Mouse (Mus musculus) kidney, adult 9 months (tissue): ENCODE results near the gene H2-DMb1.

Experiments used
- DNase-seq: peaks from one replicate; pipeline ENCODE4 v3.0.0; 2022

The H2-DMb1 gene

GRCm38 (mm10) chr17:34196941-34197894 is 44.3 kb downstream of the H2-DMb1 start, which contains the start of gene Psmb8:
TSS of gene Psmb8 (plus strand) at chr17:34197721.
- peak; percentile 94 for DNase-seq

GRCm38 (mm10) chr17:34197904-34198520 is 45.1 kb downstream of the H2-DMb1 start:
- DNase-seq, result peak; percentile 66

GRCm38 (mm10) chr17:34198521-34198912 is 45.6 kb downstream of the H2-DMb1 start:
- DNase-seq, result no peak

GRCm38 (mm10) chr17:34199050-34199619 is 46.3 kb downstream of the H2-DMb1 start:
- DNase-seq, result no peak

GRCm38 (mm10) chr17:34200047-34200446 is 47.2 kb downstream of the H2-DMb1 start:
- no peak for DNase-seq

GRCm38 (mm10) chr17:34200772-34201505 is 48.1 kb downstream of the H2-DMb1 start:
- no peak for DNase-seq

- DNase-seq, result no peak
Measured at GRCm38 (mm10) chr17:34201506-34202055, 48.7 kb downstream of the H2-DMb1 start.

- no peak for DNase-seq
Measured at GRCm38 (mm10) chr17:34202760-34203442, 50.0 kb downstream of the H2-DMb1 start.

GRCm38 (mm10) chr17:34203444-34203843 is 50.6 kb downstream of the H2-DMb1 start, which contains the start of gene Tap2:
TSS of gene Tap2 (plus strand) at chr17:34203527.
- no peak for DNase-seq

GRCm38 (mm10) chr17:34204303-34205010 is 51.6 kb downstream of the H2-DMb1 start:
- peak; percentile 89 for DNase-seq

GRCm38 (mm10) chr17:34205021-34205745 is 52.3 kb downstream of the H2-DMb1 start:
- DNase-seq, result no peak

GRCm38 (mm10) chr17:34205746-34206176 is 52.9 kb downstream of the H2-DMb1 start:
- DNase-seq, result peak; percentile 52

GRCm38 (mm10) chr17:34206731-34207130 is 53.9 kb downstream of the H2-DMb1 start:
- DNase-seq, result no peak

- no peak for DNase-seq
Measured at GRCm38 (mm10) chr17:34207456-34207855, 54.6 kb downstream of the H2-DMb1 start.

GRCm38 (mm10) chr17:34207866-34208265 is 55.0 kb downstream of the H2-DMb1 start:
- no peak for DNase-seq

- no peak for DNase-seq
Measured at GRCm38 (mm10) chr17:34208421-34208820, 55.5 kb downstream of the H2-DMb1 start.

- DNase-seq, result no peak
Measured at GRCm38 (mm10) chr17:34209680-34210079, 56.8 kb downstream of the H2-DMb1 start.
